Mouse (Mus musculus): ENCODE data around the gene Tnfsf13.
"Not testable (repeated sequence)": the region's sequence is repeated elsewhere in the genome, so short reads cannot be mapped to it uniquely, and the experiment has no call there.

The Tnfsf13 gene

DNA sequence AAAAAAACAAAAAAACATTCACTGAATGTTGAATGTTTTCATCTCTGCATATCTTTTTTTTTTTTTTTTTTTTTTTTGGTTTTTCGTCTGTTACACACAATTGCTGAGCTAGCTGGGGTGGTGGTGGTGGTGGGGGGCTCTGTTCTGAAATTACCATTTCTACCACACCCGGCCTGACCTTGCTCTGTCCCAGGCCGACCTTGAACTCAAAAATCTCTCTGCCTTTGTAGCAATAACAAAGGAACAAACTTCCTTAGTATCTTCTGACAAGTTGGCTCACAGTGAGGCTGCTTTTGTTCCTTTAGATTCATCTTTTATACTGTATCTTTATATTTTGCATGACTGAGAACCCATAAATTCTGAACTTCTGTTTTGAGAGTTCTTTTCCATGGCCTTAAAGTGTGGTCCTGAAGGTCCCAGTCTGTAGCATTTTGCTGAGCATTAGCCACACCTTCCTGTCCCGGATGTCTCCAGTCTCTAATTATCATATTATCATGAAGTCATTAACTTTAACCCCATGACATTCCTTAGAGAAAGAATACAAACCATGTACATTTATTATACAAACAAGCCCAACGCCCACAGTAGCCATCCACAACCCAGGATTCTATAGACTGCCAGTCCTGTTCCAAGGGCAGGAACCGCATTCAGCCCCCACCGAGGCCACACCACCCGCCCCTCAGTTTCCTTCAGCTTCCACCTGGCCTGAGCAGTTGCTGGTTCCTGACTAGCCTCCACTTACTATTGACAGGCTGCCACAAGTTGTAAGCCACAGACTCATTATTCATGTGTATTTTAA is 18.4 kb upstream of the Tnfsf13 start:
- no peak for DNase-seq

DNA sequence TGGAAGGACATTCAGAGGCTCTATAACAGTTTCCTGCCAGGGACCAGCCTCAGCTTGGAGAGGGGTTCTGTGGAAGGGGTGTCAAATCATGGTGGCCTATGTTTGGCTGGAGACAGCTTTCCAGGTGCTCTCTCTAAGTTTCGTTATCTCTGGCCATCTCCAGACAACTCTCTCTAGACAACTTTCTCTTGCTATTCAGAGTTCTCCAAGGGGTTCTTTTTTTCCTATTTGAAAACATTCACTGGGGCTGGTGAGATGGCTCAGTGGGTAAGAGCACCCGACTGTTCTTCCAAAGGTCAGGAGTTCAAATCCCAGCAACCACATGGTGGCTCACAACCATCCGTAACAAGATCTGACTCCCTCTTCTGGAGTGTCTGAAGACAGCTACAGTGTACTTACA is 17.8 kb upstream of the Tnfsf13 start:
- DNase-seq = not testable (repeated sequence)

DNA sequence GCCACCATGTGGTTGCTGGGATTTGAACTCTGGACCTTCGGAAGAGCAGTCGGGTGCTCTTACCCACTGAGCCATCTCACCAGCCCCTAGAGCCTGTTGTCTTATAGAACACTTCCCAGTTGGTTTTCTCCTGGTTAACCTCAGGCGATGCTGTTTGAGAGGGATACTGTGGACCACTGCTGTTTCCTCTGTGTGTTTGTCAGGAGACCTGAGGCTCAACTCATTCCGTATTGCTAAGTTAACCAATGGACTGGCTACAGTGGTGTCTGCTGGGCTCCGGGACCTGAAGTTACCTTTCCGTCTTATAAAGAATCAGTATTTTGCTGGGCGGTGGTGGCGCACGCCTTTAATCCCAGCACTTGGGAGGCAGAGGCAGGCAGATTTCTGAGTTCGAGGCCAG is 17.3 kb upstream of the Tnfsf13 start:
- not testable (repeated sequence) for DNase-seq

DNA sequence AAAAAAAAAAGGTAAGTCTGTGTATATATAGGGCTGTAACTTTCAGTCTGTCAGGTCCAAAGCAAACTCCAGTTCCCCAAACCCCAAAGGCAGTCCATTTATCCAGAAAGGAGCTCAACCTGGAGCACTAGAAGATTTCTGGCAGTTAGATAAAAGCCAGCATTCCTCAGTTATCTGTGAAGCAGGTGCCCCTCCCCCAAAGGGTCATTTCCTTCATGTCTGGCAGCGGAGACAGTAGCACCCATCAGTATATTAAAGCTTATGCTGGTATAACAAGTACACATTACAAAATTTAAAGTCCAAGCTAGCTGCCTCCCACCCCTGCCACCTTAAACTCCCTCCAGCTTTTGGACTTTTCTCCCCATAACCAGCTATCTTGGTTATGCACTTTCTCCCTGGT is 14.0 kb upstream of the Tnfsf13 start:
- no peak for DNase-seq

DNA sequence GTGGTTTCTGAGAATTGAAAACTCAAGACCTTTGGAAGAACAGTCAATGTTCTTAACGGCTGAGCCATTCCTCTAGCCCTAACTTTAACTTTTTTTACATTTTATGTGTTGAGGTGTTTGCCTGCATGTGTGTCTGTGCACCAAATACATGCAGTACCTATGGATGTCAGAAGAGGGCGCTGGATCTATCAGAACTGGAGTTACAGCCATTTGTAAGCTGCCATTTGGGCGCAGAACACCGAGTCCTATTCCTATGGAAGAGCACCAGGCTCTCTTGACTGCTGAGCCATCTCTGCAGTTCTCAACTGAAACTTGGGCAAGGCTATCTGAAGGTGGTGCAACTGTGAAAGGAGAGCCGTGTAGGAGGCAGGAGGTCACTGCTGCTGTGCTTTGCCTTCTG is 13.0 kb upstream of the Tnfsf13 start:
- no peak for DNase-seq

DNA sequence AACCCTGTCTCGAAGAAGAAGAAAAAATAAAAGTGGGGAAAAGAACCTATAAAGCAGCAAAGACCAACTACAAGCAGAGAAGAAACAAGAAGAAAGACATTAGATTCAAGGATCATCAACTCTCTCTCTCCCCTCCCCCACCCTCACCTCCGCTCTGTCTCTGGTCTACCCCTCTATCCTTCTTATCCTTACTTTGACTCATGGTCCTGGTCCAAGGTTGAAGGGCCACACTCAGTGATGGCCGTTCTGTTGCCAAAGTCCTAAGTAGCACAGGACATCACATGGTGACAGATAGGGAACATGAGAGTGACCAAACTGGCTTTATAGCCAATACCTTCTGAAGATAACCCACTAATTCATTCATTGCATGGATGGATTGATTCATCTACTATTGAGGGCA is 11.8 kb upstream of the Tnfsf13 start:
- no peak for DNase-seq

DNA sequence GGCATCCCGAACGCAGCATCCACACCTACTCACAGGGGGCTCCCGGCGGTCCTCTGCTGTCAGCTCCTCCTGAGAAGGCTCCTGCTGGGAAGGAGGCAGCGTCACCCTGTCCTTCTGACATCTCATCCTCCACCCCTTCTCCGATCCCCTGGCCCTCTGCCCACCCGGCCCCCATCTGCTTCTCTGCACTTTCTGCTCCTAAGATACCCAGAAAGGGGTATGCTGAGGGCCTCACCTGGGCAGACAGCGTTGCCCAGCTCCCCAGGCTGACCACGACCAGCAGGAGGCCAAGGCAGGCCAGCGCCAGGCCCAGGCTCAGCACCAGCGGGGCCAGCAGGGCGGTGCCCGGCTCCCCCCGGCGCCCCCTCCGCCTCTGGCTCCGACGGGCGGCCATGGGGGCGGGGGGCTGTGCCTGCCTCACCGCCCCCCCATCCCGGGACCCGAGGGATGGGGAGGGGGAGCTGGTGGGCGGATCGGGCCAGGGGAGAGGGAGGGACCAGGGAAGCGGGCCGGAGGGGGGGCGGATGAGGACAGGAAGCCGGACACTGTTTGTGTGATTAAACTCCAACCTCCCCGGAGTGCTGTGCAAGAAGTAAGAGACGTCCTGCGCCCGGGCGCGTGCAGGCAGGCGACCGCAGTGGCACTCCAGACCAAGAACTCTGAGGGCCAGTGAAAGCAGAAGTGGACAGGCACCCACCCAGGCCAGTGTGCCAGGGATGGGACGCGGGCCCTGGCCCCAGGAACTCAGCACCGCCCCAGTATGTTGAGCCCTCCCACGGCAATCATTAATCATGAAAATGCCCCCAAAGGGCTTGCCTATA is 10.0 kb upstream of the Tnfsf13 start, which contains the start of the genes Tnfsf12 and Tnfsfm13:
Tnfsf12 (minus strand) TSS at position 489 of the 821 bp plus-strand sequence.
Tnfsfm13 (minus strand) TSS at position 738 of the 821 bp plus-strand sequence.
- peak; percentile 82 to 85 for DNase-seq

DNA sequence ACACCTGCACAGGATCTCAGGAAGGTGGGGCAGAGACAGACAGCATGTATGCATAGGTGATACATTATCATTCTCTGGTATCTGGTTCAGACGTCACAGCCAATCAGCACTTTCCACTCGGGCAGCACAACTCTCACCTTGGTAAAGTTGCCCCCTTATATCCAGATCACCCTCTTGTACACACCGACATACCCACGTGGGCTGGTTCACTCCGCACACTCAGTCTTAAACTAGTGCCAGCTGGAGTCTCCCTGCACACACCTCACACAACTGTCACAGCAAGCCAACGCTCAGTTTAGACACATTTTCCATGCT is 9.4 kb upstream of the Tnfsf13 start:
- no peak for DNase-seq

DNA sequence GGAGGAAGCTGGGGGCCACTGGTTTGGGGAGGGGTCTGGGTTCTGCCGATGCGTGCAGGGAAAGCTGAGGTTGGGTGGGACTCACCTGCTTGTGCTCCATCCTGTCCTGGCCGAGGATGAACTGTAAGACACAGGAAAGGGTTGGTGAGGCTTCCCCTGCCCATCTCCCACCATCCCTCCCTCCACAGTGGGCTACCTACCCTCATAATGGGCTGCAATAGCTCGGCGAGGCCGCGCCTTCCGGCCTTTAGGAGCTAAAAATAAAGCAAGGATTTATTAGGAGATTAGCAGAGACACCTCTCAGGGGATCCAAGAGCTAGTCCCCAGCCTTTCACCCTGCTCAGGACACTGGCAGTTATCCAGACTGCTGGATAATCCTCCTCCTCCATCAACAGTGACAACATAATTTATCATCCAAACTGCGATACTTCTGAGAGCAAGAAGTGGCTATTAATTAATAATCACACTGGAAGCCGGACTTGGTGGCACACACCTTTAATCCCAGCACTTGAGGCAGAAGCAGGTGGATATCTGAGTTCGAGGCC is 7.9 kb upstream of the Tnfsf13 start:
- no peak for DNase-seq

DNA sequence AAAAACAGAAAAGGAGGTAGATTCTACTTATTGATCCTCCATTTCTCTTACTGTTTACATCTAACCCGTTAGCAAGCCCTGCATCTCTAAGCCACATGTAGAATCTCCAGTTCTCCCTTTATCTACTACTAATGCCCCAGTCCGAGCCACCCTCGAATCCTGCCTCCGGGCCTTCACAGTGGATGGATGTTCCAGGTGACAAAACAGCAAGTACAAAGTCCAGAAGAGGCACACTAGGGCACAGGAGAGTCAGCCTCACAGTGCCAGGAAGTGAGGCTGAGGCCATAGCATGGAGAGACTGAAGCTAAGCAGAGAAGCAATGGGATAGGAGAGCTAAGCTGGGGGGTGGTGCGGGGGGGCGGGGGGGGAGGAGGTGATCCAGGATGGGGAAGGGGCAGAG is 7.3 kb upstream of the Tnfsf13 start:
- DNase-seq = no peak

DNA sequence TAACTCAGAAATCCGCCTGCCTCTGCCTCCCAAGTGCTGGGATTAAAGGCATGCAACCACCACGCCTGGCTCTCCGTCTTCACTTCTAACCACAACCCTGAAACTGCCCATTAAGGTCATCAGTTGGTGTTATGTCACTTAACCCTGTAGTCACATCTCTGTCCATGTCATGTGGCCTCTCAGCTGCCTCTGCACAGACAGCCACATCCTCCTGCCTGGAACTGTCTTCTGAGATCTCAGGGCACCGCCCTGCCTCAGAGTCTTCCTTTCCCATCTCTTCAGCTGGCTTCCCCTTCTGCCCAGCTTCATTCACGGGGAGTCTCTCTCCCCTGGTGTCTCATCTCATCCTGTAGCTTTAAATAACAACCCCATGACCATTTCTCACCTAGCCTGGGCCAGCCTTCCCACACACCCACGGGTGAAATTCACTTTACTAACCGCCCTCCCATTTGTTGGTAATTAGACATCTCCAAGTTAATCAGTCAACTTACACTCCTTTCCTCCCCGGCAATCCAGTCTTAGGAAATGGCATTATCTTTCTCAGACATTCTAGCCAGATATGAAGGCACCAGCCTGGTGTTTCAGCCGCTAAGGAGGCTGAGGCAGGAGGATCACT is 6.7 kb upstream of the Tnfsf13 start:
- peak; percentile 41 to 48 for DNase-seq

DNA sequence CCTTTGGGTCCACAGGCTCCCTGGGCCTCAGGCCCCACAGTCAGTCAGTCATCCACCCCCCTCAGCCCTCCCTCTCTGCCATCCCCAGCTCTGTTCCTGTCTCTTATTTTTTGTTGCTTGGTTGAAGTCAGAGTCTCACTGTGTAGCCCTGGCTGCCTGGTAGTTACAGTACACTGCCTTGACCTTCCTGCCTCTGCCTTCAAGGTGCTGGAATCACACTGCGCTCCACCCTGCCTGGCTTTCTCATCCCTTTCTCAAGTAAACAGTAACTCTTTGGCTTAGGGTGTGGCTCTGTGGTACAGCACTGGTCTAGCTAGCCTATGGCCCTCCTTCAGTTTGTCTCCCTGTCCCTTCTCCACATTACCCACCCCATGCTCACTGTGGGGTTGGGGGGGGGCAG is 4.3 kb upstream of the Tnfsf13 start:
- DNase-seq = no peak

DNA sequence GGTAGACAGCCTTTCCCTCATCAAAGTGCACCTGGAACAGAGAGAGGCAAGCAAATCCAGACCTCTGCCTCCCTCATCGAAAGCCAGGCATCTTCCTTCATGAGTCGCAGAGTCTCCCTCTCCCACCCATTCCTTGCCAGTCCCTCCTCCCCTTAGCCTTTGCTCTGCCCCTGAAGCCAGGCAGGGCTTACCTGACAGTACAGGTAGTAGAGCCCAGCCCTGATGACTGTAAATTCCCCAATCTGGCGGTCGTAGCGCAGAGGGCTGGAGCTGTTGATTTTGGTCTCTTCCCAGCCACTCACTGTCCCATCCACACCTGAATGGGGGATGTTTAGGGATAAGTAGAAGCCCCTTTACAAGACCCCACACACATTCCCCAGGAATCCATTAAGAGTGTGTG is 1.5 kb upstream of the Tnfsf13 start:
- DNase-seq = no peak

DNA sequence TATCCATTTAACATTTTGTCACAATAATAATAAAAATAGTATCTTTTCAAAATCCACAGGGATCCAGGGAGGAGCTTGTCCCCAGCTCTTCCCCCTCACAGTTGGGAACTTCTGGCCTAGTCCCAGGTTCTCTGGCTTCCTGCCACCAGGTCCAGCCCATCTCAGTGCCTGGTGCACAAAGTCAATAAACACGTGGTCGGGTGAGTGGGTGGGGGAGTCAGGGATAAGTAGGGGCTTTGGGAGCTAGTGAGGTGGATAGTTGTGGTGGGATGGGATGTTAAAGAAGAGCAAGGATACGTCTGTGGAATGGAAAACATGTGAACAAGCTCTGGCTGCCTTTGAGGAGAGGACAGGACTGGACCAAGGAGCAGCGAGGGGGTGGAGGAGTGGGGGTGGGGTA is 793 bp upstream of the Tnfsf13 start:
- DNase-seq = peak; percentile 86 to 87

DNA sequence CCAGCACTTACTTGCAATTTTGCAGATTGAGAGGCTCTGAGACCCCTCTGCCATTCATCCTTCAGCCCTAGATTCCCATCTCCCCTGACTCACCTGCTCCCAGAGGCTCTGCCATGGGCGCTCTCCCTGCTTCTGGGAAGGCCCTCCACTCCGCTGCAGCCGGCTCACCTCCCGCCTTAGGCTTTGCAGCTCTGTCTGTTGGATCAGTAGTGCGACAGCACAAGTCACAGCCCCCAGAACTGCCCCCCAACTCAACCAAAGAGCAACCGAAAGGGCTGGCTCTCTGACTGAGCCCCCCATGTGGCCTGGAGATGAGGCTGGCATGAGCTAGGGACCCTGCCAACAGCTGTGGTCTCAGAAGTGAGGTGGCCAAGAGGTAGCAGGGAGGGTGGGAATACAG is 648 bp downstream of the Tnfsf13 start:
- DNase-seq = no peak

DNA sequence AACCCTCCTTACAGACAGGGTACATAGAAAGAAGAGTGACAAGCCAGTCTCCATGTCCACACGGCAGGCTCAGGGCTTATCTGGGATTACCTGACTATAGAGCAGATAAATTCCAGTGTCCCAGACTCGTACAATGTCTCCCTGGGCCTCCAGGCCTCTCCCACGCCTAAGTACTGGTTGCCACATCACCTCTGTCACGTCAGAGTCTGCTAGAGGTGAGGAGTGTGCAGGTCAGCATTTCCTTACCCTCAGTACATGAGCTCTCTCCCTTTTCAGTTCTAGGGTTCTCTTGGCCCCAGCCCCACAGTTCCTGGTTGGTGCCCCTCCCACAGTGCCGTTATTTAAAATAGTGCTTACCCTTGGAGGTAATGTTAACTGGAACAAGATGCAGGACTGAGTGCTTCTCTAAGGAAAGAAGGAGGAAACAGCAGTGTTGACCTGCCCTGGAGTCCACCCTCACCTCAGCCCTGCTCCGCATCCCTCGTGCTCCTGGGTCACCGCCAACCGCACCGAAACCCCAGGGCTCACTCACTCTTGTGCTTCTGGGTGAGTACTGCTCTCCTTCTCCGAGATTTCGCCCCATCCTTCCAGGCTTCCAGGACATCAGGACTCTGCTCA is 1.3 kb downstream of the Tnfsf13 start:
- DNase-seq = peak; percentile 75 to 85

DNA sequence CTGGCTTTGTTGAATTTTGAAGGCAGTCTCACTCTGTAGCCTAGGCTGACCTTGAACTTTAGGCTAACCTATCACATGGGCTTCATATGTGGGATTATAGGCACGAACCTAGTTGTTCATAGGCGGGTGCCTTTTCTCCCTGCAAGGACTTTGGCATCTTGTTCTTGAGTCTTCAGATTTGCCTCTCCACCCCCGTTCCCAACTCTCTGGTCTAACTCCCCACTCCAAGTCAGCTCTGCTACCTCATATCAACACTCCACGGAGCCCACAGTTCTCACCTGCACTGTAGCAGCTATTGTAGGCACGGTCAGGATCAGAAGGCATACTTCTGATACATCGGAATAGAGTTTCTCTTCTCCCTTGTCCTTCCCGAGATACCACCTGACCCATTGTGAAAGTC is 2.0 kb downstream of the Tnfsf13 start:
- no peak for DNase-seq

DNA sequence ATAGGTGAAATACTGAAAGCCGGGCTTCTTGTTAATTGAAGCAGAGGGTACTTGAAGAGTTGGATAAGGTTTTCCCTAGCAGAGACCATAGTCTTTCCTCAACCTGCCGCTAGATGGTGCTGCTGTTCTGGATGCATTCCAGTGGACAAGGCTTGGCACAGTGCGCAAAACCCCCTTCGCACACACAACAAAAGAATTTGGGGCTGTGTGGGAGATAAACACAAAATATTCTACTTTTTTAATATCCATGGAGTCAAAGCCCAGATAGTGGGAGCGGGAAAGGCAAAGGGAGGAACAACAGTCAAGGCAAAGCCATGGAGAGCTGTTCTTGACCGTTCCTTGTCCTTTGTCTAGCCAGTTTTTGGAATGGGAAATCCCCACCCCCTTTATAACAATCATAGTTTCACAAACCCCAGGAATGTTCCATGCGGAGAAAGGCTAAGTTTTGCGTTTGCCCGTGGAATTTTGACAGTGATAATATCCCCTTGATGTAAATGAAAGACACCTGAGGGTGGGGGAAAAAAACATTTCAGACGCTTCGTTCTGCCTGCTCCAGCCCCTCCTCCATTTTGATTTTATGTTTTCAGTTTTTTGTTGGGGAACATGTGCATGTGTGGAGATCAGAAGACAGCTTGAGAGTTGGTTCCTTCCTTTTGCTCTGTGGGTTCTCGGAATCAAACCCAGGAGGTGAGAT is 2.6 kb downstream of the Tnfsf13 start:
- peak; percentile 90 to 92 for DNase-seq

DNA sequence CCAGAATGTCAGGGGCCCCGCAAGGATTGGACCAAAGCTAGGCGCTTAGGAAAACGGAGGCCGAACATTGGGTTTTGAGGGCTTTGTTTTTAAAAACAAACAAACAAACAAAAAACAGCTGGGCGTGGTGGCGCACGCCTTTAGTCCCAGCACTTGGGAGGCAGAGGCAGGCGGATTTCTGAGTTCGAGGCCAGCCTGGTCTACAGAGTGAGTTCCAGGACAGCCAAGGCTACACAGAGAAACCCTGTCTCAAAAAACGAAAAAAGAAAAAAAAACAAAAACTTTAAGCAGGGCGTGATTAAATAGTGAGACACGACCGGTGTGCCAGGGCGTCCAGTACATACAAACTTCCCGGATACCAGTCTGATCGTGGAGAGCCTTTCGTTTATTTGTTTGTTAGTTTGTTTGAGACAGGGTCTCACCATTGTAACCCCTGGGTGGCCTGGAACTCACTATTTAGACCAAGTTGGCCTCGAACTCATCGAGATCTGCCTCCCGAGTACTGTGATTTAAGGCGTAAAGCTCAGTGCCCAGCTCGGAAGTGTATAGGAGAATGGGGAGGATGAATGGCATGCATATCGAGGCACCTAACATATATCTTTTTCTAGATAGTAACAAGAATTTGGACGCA is 3.3 kb downstream of the Tnfsf13 start:
- no peak for DNase-seq

DNA sequence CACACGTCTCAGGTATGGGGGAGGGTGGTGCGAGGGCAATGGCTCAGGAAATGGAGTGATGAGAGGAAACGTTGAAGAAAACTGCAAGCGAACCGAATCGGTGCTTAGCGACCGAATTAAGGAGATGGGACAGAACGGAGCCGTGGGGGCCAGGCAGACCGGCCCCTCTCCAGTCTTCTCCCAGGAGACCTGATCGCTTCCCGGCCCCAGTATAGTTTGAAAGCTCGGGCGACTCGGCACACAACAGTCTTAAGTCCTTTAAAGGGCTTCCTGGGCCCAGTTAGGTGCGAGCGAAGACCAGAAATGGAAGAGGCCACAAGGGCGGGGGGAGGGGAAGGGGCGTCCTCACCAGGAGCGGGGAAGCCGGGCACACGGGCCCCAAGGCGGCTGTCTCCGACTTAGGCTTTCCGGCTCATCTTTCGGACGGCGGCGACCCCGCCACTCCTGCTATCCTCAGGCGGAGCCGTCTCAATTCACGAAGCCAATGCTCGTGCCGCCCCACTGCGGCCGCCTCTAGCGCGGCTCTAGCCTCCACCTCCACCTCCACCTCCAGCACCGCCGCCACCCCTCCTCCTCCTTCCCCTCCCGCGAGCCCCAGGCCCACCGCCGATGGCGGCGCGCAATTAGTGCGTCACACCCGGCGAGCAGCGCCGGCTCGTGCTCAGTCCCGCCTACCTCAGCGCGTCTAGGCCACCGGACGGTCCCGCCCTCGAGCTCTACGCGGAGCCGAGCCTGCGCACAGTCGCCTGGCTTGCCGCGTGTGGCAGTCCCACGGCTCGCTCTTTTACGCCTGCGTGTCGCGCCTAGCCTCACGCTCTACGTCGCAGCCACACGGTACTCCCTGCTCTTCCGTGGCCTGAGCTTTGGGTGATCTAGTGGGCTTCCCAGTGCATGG is 4.0 kb downstream of the Tnfsf13 start, which contains the start of gene Senp3:
Senp3 (minus strand) TSS at position 771 of the 895 bp plus-strand sequence.
- DNase-seq = peak; percentile 96 to 97

Data from lung, adult 18-20 months (tissue).